7 mouse cellular contexts compared by ENCODE assay signal in the genomic region with DNA sequence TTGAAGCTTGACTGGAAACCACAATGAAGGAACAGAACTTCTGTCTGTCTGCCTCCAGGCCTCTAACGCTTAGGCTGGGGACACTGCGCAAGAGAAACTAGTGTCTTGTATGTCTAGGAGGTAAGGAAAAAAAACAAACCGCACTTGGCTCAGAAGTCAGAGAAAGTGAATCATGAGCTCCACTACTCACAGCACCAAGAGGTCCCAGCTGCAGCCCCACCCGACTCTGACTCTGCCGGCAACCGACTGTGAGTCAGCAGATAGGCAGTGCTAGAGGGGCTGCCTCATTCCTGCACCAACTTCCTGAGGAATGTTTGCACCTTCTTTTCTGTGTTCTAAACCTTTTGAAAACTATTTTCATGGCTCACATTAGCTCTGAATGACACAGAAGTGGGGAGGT.
A peak's percentile ranks its signal among the peaks of the same experiment; 100 is the strongest.
DNase-seq lines count a peak whose midpoint lies in the region; ATAC-seq lines count a peak whose summit lies in the region.

No protein-coding gene starts in this region.

- no peak overlapping the region for H3K9ac ChIP-seq in heart, embryonic 11.5 days (ENCODE audit: low read depth, low read length)
- no peak overlapping the region for H3K9ac ChIP-seq in forebrain, embryonic 12.5 days

- 0 out of 2 replicates have a peak, but pooled peaks have one; percentile 61 for ATAC-seq in heart, embryonic 11.5 days (replicated peaks; ENCODE audit: insufficient number of reproducible peaks, low FRiP score, low TSS enrichment)
- no peak for ATAC-seq in forebrain, embryonic 12.5 days (ENCODE audit: low FRiP score)

- peak; percentile 83 for DNase-seq in Muller cell, postnatal 12 days (ENCODE audit: inconsistent ontology term)
- DNase-seq in adrenal gland, adult 8-10 months = peak; percentile 80
- no peak for DNase-seq in layer of hippocampus, postnatal 14 days (ENCODE audit: low spot score in 2 of 2)
- no peak for DNase-seq in layer of hippocampus, adult 11-12 months (ENCODE audit: low spot score)

- no peaks in the 10 kb centered on the region for H3K27me3 ChIP-seq in heart, embryonic 11.5 days (ENCODE audit: control insufficient read depth, insufficient read depth, low read length)
- H3K27me3 ChIP-seq in megakaryocyte, embryonic 14.5 days (replicated peaks) = no peaks in the 10 kb centered on the region
- no peaks in the 10 kb centered on the region for H3K27me3 ChIP-seq in forebrain, embryonic 12.5 days

- H3K4me2 ChIP-seq in heart, embryonic 11.5 days = no peak overlapping the region
- no peak overlapping the region for H3K4me2 ChIP-seq in forebrain, embryonic 12.5 days

- H3K9me3 ChIP-seq in heart, embryonic 11.5 days (replicated peaks; ENCODE audit: control insufficient read depth, low read length) = no peaks in the 10 kb centered on the region
- H3K9me3 ChIP-seq in megakaryocyte, embryonic 14.5 days = no peaks in the 10 kb centered on the region
- no peaks in the 10 kb centered on the region for H3K9me3 ChIP-seq in forebrain, embryonic 12.5 days

- H3K4me1 ChIP-seq in heart, embryonic 11.5 days (ENCODE audit: control insufficient read depth, insufficient read depth, low read length) = no peaks in the 10 kb centered on the region
- H3K4me1 ChIP-seq in megakaryocyte, embryonic 14.5 days = peaks cover 27% of the 10 kb centered on the region
- no peaks in the 10 kb centered on the region for H3K4me1 ChIP-seq in forebrain, embryonic 12.5 days

- no peaks in the 10 kb centered on the region for H3K36me3 ChIP-seq in heart, embryonic 11.5 days (ENCODE audit: control insufficient read depth, insufficient read depth, low read length)
- no peaks in the 10 kb centered on the region for H3K36me3 ChIP-seq in megakaryocyte, embryonic 14.5 days (replicated peaks; ENCODE audit: low read length)
- no peaks in the 10 kb centered on the region for H3K36me3 ChIP-seq in forebrain, embryonic 12.5 days (replicated peaks)

- no peak overlapping the region for H3K27ac ChIP-seq in heart, embryonic 11.5 days (ENCODE audit: low read depth, low read length)
- no peak overlapping the region for H3K27ac ChIP-seq in forebrain, embryonic 12.5 days

- H3K4me3 ChIP-seq in heart, embryonic 11.5 days (ENCODE audit: low read depth, low read length) = no peak overlapping the region
- peak overlapping the region; percentile 72 for H3K4me3 ChIP-seq in megakaryocyte, embryonic 14.5 days (replicated peaks)
- no peak overlapping the region for H3K4me3 ChIP-seq in forebrain, embryonic 12.5 days (replicated peaks)

- WGBS in heart, embryonic 11.5 days (ENCODE audit: insufficient replicate concordance) = 34% methylated on average over 6 of the region's 6 CpGs
- 86% methylated on average over 6 of the region's 6 CpGs for WGBS in forebrain, embryonic 12.5 days

Comparison
In these comparisons a context has a peak if more than half of its experiments do, and no peak if none do; other contexts are left out.
1. DNase-seq: peak in Muller cell, postnatal 12 days (single experiment) and adrenal gland, adult 8-10 months (single experiment); none in layer of hippocampus, postnatal 14 days (0 of 2) and layer of hippocampus, adult 11-12 months (single experiment).